Mouse (Mus musculus) erythroblast, adult 5-6 weeks (primary cell): ENCODE results near the gene Ctnnbip1. TPM values are rescaled to one million over a fixed set of nuclear protein-coding genes. Genes with fewer than 3 reads are reported as not detected.

Experiments used
- ATAC-seq: replicated peaks from 2 replicates; pipeline ENCODE4 v1.8.0; 2016; ENCODE audit warnings: moderate number of reproducible peaks, mild to moderate bottlenecking, moderate TSS enrichment, inconsistent platforms; ENCODE audit not compliant: poor library complexity, low FRiP score, severe bottlenecking
- total RNA-seq, 2 experiments: library from RNA; stranded (forward) in 1 of 2; stranded (reverse) in 1 of 2; fragments of 150-400 nt in 1 of 2; fragments of 200-764, 138-1000 nt in 1 of 2; gene quantifications; 2 replicates each; pipeline versions ENCODE4 v1.2.3 to v1.2.4; 2015 to 2017; ENCODE audit warnings: low replicate concordance in 2 of 2

Ctnnbip1 gene
- total RNA-seq, 2 experiments from 2014 or later: 4.6 TPM

- ATAC-seq: no peak
Measured at GRCm38 (mm10) chr4:149557905-149558304, 39.9 kb downstream of the Ctnnbip1 start.

GRCm38 (mm10) chr4:149558389-149558788, 40.4 kb downstream of the Ctnnbip1 start:
- no peak for ATAC-seq

- no peak for ATAC-seq
Measured at GRCm38 (mm10) chr4:149561392-149561791, 43.4 kb downstream of the Ctnnbip1 start.

DNA sequence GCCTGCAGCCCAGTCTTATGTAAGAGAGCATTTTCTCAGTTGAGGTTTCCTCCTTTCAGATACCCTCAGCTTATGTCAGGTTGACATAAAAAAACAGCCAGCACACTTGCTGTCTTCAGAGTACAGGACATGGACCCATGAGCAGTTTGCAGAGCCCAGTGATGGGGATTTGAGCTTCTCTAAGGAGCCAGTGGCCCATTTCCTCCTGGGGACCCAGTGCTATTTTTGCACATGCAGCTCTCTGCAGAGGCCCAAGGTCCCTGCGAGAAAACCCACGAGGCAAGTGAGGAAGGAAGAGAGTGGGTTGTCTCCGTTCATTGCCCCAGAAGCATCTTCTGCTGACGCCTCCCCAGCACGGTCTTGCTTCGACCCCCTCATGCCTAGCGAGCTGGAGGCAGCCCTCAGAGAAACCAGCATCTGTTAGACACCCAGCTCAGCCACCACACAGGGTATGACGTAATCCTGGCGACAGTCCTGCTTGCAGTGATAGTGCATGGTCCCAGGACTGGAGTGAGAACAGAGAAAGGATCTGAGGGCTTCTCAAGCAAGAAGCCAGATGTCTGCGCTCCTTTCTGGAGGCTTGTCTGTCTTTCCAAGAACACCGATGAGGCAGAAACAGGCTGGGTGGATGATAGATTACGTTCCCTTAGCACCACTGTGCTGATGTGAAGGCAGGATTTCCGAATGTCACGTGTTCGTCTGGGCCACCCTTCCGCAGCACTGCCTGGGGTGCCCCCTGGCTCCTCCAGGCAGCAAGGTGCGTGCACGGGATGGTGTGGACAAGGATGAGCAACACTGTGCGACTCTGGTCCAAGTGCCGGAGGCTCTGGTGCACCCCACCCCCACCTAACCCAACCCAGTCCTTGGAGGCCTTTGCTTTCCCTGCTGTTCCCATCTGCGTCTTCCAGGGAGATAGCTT, 44.2 kb downstream of the Ctnnbip1 start:
- no peak for ATAC-seq

DNA sequence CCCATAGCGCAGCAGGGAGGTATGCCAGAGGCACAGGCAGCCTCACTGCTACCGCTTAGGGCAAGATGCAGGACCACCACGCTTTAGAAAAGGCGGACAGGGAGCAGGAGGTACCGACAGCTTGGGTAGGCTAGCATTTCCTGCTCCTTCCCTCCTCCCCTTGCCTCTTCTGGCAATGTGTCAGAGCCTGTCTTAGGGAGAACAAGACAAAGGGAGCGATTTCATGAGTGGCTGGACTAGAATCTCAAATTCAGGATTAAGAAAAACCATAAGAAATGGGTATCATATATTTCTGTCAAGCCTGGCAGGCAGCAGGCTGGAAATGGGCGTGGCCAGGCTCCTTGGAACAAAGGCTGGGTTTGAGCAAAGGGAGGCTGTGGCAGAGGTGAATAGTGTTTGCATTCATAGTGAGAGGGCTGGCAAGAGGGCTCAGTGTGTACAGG, 44.9 kb downstream of the Ctnnbip1 start:
- no peak for ATAC-seq

DNA sequence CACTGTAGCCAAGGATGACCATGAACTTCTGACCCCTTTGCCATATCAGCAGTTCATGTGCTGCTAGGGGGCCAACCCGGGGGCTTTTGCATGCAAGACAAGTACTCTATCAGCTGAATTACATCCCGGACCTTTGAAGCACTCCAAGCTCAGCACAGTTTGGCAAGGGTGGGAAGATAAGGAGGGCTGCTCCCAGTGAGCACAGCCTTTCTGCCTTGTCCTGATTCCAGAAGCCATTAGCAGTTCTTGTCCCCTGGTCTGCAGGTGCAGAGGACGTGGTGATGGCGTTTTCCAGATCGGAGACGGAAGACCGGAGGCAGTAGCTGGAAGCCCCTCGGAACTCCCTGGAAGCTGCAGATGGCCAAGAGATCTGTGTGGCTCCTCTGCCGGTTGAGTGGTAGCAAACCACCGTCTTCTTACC, 45.9 kb downstream of the Ctnnbip1 start:
- no peak for ATAC-seq

DNA sequence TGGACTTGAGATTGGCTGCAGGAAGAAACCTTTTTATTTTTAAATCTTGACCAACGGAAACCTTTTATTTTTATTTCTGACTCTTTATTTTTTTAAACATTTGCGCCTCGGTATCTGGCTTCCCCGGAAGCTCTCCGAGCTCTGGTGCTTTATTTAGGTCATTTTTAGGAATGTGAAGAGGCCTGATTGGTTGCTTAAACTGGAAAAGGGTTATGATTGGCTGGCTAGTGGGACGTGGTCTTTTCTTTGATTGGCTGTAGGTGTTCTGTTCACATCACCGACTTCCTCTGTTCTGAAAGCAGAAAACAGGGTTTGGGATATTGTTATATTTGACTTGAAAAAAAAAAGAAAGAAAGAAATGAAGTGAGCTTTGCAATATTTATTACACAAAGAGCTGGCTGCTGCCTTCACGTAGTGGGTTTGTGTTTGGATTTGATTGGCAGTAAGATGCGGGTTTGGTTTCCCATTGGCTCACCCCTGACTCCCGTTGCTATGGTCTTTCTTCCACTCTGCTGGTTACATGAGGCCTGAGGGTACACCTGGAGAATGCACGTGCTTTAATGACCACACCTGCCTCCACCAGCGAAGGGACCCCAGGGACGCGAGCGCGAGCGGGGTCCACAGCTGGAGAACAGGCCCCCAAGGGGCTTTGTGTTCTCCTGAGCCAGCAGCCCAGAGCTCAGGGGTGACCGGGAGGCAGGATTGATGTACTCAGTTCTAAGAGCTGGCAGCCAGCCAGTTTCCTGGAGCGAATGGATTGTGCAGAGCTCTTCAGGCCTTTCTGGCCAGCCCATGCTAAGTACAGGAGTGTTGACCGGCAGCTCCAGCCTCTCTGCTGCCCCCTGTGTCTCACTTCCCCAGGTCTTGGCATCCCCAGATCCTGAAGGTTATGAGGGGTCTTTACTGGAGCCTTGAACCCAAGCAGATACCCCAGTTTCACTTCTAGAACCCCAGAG, 46.7 kb downstream of the Ctnnbip1 start:
- ATAC-seq: no peak

GRCm38 (mm10) chr4:149567432-149568026, 49.5 kb downstream of the Ctnnbip1 start:
- no peak for ATAC-seq

- ATAC-seq: no peak
Measured at GRCm38 (mm10) chr4:149568622-149569021, 50.6 kb downstream of the Ctnnbip1 start.

- no peak for ATAC-seq
Measured at GRCm38 (mm10) chr4:149569781-149570497, 51.9 kb downstream of the Ctnnbip1 start.

DNA sequence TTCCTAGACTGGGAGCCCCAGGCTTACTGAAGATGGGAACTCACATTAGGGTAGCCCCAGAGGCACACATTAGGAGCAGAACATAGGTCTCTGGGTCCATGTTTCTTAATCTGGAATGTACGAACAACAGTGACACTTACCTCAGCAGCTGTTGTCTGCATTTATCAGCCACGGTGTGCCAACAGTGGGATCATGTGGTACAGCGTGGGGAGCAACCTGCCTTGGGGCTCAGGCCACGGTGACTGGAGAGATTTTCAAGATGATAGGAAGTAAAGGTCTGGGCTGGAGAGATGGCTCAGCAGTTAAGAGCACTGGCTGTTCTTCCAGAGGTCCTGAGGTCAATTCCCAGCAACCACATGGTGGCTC, 52.4 kb downstream of the Ctnnbip1 start:
- ATAC-seq: no peak

- no peak for ATAC-seq
Measured at GRCm38 (mm10) chr4:149571209-149571608, 53.2 kb downstream of the Ctnnbip1 start.

GRCm38 (mm10) chr4:149571651-149572149, 53.7 kb downstream of the Ctnnbip1 start:
- ATAC-seq: no peak

- no peak for ATAC-seq
Measured at GRCm38 (mm10) chr4:149572446-149572845, 54.4 kb downstream of the Ctnnbip1 start.

DNA sequence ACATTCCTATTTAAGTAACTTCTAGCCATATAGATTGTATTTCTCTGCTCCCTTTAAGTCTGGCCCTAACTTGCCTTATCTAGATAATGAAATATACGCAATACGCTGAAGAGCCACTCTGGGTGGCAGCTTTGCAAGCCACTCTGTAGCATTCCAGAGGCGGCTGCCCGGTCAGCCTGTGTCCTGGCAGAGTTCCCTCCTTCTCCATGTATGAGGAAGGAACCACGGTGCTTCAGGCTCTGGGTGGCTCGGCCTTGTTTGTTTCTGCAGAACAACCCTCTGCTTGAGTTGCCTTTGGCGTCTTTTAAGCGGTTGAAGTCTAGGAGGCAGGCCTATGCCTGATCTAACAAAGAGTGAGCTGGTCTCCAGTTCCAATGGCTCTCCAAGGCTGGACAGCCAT, 54.8 kb downstream of the Ctnnbip1 start:
- ATAC-seq: no peak

DNA sequence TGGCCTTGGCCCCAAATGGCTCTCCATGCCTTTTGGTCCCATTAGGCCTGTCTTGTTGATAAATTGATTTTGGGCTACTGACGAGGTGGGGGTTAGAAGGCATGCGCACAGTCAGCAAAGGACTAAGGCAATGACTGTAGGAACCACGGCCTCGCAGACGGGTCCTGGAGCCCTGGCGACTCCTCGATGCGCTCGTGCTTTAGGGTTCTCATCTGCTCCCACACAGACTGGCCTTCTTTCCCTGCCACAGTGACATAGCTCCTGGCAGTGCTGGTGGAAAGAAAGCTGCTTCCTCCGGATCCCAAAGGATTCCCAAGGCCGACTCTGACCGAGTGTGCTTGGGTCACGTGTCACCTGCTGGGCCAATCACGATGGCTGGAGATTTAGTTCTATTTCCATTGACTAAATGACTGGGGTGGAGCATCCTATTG, 56.4 kb downstream of the Ctnnbip1 start:
- no peak for ATAC-seq

DNA sequence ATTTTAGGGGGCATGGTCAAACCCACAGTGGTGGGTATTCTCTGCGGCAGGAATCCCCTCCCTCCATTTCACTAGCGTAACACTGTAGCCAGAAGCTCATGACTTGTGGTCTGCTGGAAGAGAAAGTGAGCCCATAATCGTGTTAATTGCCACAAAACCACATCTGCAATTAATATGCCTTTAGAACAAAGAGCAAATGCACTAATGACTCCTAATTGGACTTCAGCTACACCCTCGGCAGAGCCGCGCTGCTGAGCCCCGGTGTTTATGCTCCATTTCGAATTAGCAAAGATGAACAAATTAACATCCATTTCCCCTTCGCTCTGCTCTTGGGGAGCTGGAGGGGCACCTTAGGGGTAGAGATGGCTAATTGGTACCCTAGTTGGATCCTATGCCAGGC, 58.0 kb downstream of the Ctnnbip1 start:
- no peak for ATAC-seq

GRCm38 (mm10) chr4:149576993-149577548, 59.0 kb downstream of the Ctnnbip1 start:
- no peak for ATAC-seq

DNA sequence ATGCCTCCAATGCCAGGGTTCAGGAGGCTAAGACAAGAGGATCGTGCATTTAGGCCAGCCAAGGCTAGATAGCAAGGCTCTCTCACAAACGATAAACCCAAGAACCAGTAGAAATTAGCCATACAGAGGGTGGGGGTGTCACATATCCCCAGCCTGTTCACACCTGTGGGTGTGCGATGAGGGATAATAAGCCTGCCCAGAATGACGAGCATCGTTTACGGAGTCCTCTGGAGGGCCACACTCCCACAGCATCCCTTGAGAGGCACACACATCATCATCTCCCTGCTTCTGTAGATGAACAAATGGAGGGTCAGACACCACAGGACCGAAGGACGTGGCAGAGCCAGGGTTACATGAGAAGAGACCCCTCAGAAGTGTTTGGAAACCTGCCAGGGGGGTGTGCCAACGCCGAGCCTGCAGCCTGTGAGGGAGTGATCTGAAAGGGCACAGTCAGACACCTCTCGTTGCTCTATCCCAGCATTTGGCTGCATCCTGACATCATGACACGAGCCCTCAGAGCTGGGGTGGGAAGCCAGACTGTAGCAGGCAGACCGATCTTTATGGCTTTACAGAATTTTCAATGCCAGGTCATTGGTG, 60.1 kb downstream of the Ctnnbip1 start:
- ATAC-seq: no peak
